Mouse (Mus musculus) limb, embryonic 12.5 days (tissue): Measurements from ENCODE around the gene Yeats2. TPM values are rescaled to one million over a fixed set of nuclear protein-coding genes. Genes with fewer than 3 reads are reported as not detected.

Experiments
- ATAC-seq: fragments of 200-750 bp; cut with Nextera tagmentation; 2 replicates; pipeline ENCODE4 v1.8.0; 2017; ENCODE audit warnings: low read depth, moderate TSS enrichment; ENCODE audit not compliant: insufficient number of reproducible peaks, insufficient read depth, low FRiP score, low TSS enrichment
- H3K27ac ChIP-seq: fragments of 300-500 bp; sonication (generic); 2 replicates; pipeline ENCODE4 v1.5.1; 2016; ENCODE audit warnings: mild to moderate bottlenecking, moderate library complexity
- H3K27me3 ChIP-seq: fragments of 300-500 bp; sonication (generic); 2 replicates; pipeline ENCODE4 v1.6.1; 2016; ENCODE audit warnings: mild to moderate bottlenecking, moderate library complexity
- H3K36me3 ChIP-seq: fragments of 300-500 bp; sonication (generic); 2 replicates; pipeline ENCODE4 v1.6.1; 2016; ENCODE audit warnings: mild to moderate bottlenecking, moderate library complexity
- H3K4me1 ChIP-seq: fragments of 300-500 bp; sonication (generic); replicated peaks from 2 replicates; pipeline ENCODE4 v1.6.1; 2016
- H3K4me2 ChIP-seq: fragments of 300-500 bp; sonication (generic); 2 replicates; pipeline ENCODE4 v1.6.1; 2016; ENCODE audit warnings: mild to moderate bottlenecking, moderate library complexity
- H3K4me3 ChIP-seq: fragments of 300-500 bp; sonication (generic); replicated peaks from 2 replicates; pipeline ENCODE4 v1.5.1; 2016; ENCODE audit warnings: mild to moderate bottlenecking
- H3K9ac ChIP-seq: fragments of 300-500 bp; sonication (generic); replicated peaks from 2 replicates; pipeline ENCODE4 v1.6.1; 2016; ENCODE audit warnings: mild to moderate bottlenecking, moderate library complexity
- H3K9me3 ChIP-seq: fragments of 300-500 bp; sonication (generic); 2 replicates; pipeline ENCODE4 v1.6.1; 2016; ENCODE audit warnings: mild to moderate bottlenecking, moderate library complexity
- WGBS: fragments of 180-500 bp; shearing (Covaris S2); methylation state at CpG from one replicate; pipeline ENCODE4 v1.1.7; 2016; 5-methylcytosine and 5-hydroxymethylcytosine counted together
- polyA plus RNA-seq: library from polyadenylated mRNA; unstranded; fragments of >200 nt; fragmentation: Nextera tagmentation; extraction: Ambion mirVana; gene quantifications from 2 replicates; pipeline ENCODE4 v1.2.1, GENCODE M21; 2016

Yeats2 gene
- polyA plus RNA-seq, 1 experiment from 2014 or later = 59.4 TPM

- no peak overlapping the region for H3K4me3 ChIP-seq
- peaks cover 95% of the 10 kb centered on the region for H3K36me3 ChIP-seq
- ATAC-seq = no peak
- H3K9me3 ChIP-seq = no peaks in the 10 kb centered on the region
- H3K4me2 ChIP-seq = no peak overlapping the region
- no peak overlapping the region for H3K9ac ChIP-seq
- no peak overlapping the region for H3K27ac ChIP-seq
- H3K27me3 ChIP-seq = no peaks in the 10 kb centered on the region
- no peaks in the 10 kb centered on the region for H3K4me1 ChIP-seq
Observed at GRCm38 (mm10) chr16:20192043-20192442, 51.2 kb downstream of the Yeats2 start.

GRCm38 (mm10) chr16:20195546-20195945, 54.7 kb downstream of the Yeats2 start:
- no peaks in the 10 kb centered on the region for H3K4me1 ChIP-seq
- no peaks in the 10 kb centered on the region for H3K9me3 ChIP-seq
- peaks cover 95% of the 10 kb centered on the region for H3K36me3 ChIP-seq
- H3K9ac ChIP-seq = no peak overlapping the region
- no peaks in the 10 kb centered on the region for H3K27me3 ChIP-seq
- ATAC-seq = peak; percentile 6; the same call in 1 of the 2 replicates
- H3K4me2 ChIP-seq = no peak overlapping the region
- H3K4me3 ChIP-seq = no peak overlapping the region
- no peak overlapping the region for H3K27ac ChIP-seq
- 98% methylated on average over 3 of the region's 3 CpGs for WGBS

- 95% methylated on average over 5 of the region's 5 CpGs for WGBS
- H3K36me3 ChIP-seq = peaks cover 94% of the 10 kb centered on the region
Observed at GRCm38 (mm10) chr16:20196962-20197361, 56.1 kb downstream of the Yeats2 start.

GRCm38 (mm10) chr16:20199501-20200201, 58.8 kb downstream of the Yeats2 start:
- Histone ChIP-seq H3K27ac (no peak overlapping the region), H3K27me3 (no peaks in the 10 kb centered on the region), H3K36me3 (peaks cover 89% of the 10 kb centered on the region), H3K9ac (no peak overlapping the region), H3K4me2 (no peak overlapping the region), H3K9me3 (no peaks in the 10 kb centered on the region), H3K4me1 (no peaks in the 10 kb centered on the region), H3K4me3 (no peak overlapping the region)
- WGBS = 79% methylated on average over 5 of the region's 5 CpGs
- no peak for ATAC-seq

More at GRCm38 (mm10) chr16:20196962-20197361, 56.1 kb downstream of the Yeats2 start:
- Histone ChIP-seq H3K9me3 (no peaks in the 10 kb centered on the region), H3K9ac (no peak overlapping the region), H3K4me1 (no peaks in the 10 kb centered on the region), H3K27ac (no peak overlapping the region), H3K27me3 (no peaks in the 10 kb centered on the region), H3K4me3 (no peak overlapping the region), H3K4me2 (no peak overlapping the region)
- ATAC-seq = no peak

GRCm38 (mm10) chr16:20213591-20214226, 72.8 kb downstream of the Yeats2 start:
- Histone ChIP-seq H3K4me3 (no peak overlapping the region), H3K27me3 (no peaks in the 10 kb centered on the region), H3K9me3 (no peaks in the 10 kb centered on the region), H3K36me3 (peaks cover 93% of the 10 kb centered on the region), H3K27ac (no peak overlapping the region), H3K4me2 (no peak overlapping the region), H3K9ac (no peak overlapping the region), H3K4me1 (no peaks in the 10 kb centered on the region)
- 90% methylated on average over 3 of the region's 3 CpGs for WGBS
- ATAC-seq = no peak

- WGBS = 94% methylated on average over 6 of the region's 6 CpGs
- Histone ChIP-seq H3K27ac (no peak overlapping the region), H3K9me3 (no peaks in the 10 kb centered on the region), H3K9ac (no peak overlapping the region), H3K4me1 (no peaks in the 10 kb centered on the region), H3K36me3 (peaks cover 90% of the 10 kb centered on the region), H3K4me2 (no peak overlapping the region), H3K4me3 (no peak overlapping the region), H3K27me3 (no peaks in the 10 kb centered on the region)
- ATAC-seq = no peak
Observed at GRCm38 (mm10) chr16:20222726-20223125, 81.9 kb downstream of the Yeats2 start.

GRCm38 (mm10) chr16:20226676-20227075, 85.8 kb downstream of the Yeats2 start:
- Histone ChIP-seq H3K36me3 (peaks cover 89% of the 10 kb centered on the region), H3K27ac (no peak overlapping the region), H3K4me2 (no peak overlapping the region), H3K9ac (no peak overlapping the region), H3K4me3 (no peak overlapping the region), H3K9me3 (no peaks in the 10 kb centered on the region), H3K27me3 (no peaks in the 10 kb centered on the region), H3K4me1 (no peaks in the 10 kb centered on the region)
- ATAC-seq = no peak
- 93% methylated on average over 4 of the region's 4 CpGs for WGBS

GRCm38 (mm10) chr16:20227504-20227903, 86.6 kb downstream of the Yeats2 start:
- Histone ChIP-seq H3K9me3 (no peaks in the 10 kb centered on the region), H3K4me3 (no peak overlapping the region), H3K4me1 (no peaks in the 10 kb centered on the region), H3K27me3 (no peaks in the 10 kb centered on the region), H3K27ac (no peak overlapping the region), H3K36me3 (peaks cover 84% of the 10 kb centered on the region), H3K9ac (no peak overlapping the region), H3K4me2 (no peak overlapping the region)
- WGBS = 89% methylated on average over 6 of the region's 6 CpGs
- no peak for ATAC-seq

- Histone ChIP-seq H3K27ac (no peak overlapping the region), H3K9me3 (no peaks in the 10 kb centered on the region), H3K4me1 (no peaks in the 10 kb centered on the region), H3K4me3 (no peak overlapping the region), H3K27me3 (no peaks in the 10 kb centered on the region), H3K4me2 (no peak overlapping the region), H3K36me3 (peaks cover 83% of the 10 kb centered on the region), H3K9ac (no peak overlapping the region)
- ATAC-seq = no peak
- WGBS = 92% methylated on average over 5 of the region's 5 CpGs
Observed at GRCm38 (mm10) chr16:20228167-20228566, 87.3 kb downstream of the Yeats2 start.

GRCm38 (mm10) chr16:20234406-20234805, 93.5 kb downstream of the Yeats2 start:
- Histone ChIP-seq H3K9me3 (no peaks in the 10 kb centered on the region), H3K36me3 (peaks cover 45% of the 10 kb centered on the region), H3K27ac (no peak overlapping the region), H3K9ac (no peak overlapping the region), H3K4me3 (no peak overlapping the region), H3K27me3 (peaks cover 6% of the 10 kb centered on the region; the same call in 1 of the 2 replicates), H3K4me2 (no peak overlapping the region), H3K4me1 (no peaks in the 10 kb centered on the region)
- no peak for ATAC-seq
- 59% methylated on average over 4 of the region's 4 CpGs for WGBS

- Histone ChIP-seq H3K9me3 (no peaks in the 10 kb centered on the region), H3K9ac (no peak overlapping the region), H3K4me2 (no peak overlapping the region), H3K27ac (no peak overlapping the region), H3K27me3 (peaks cover 14% of the 10 kb centered on the region; the same call in 1 of the 2 replicates), H3K4me3 (no peak overlapping the region), H3K36me3 (peaks cover 20% of the 10 kb centered on the region; the same call in 1 of the 2 replicates), H3K4me1 (peaks cover 8% of the 10 kb centered on the region)
- 83% methylated on average over 4 of the region's 4 CpGs for WGBS
- ATAC-seq = no peak
Observed at GRCm38 (mm10) chr16:20237426-20237825, 96.6 kb downstream of the Yeats2 start.
